Mouse (Mus musculus) cerebellum, postnatal 36 days (tissue): ENCODE measurements around the gene Ccdc92.

Experiments used
- DNase-seq, 2 experiments: peaks; one replicate each; pipeline ENCODE4 v3.0.0; 2021 to 2022; ENCODE audit warnings: mixed read lengths in 2 of 2

Gene Ccdc92

GRCm38 (mm10) chr5:124862013-124862866, at the start of gene Ccdc92, which contains the start of gene Zfp664:
TSS of gene Ccdc92 (minus strand) at chr5:124862424.
TSS of gene Zfp664 (plus strand) at chr5:124862691.
- peak; percentile 93 to 99 for DNase-seq

GRCm38 (mm10) chr5:124908860-124909259, 46.6 kb upstream of the Ccdc92 start:
- peak; percentile 84 to 86 for DNase-seq

GRCm38 (mm10) chr5:124906890-124907289, 44.7 kb upstream of the Ccdc92 start:
- no peak for DNase-seq

GRCm38 (mm10) chr5:124903852-124904251, 41.6 kb upstream of the Ccdc92 start:
- no peak for DNase-seq

- DNase-seq, result peak; percentile 33
These were observed 40.0 kb upstream of the Ccdc92 start for GRCm38 (mm10) chr5:124902195-124902594.

- peak; percentile 80 to 82 for DNase-seq
These were observed 39.5 kb upstream of the Ccdc92 start for GRCm38 (mm10) chr5:124901675-124902074.

- no peak for DNase-seq
These were observed 38.7 kb upstream of the Ccdc92 start for GRCm38 (mm10) chr5:124900738-124901490.

- DNase-seq, result peak; percentile 84 to 87
These were observed 37.9 kb upstream of the Ccdc92 start for GRCm38 (mm10) chr5:124899945-124900631.

GRCm38 (mm10) chr5:124896135-124896534, 33.9 kb upstream of the Ccdc92 start:
- no peak for DNase-seq

GRCm38 (mm10) chr5:124891921-124892370, 29.7 kb upstream of the Ccdc92 start:
- no peak for DNase-seq

GRCm38 (mm10) chr5:124888661-124889060, 26.4 kb upstream of the Ccdc92 start:
- DNase-seq, result no peak

GRCm38 (mm10) chr5:124883877-124884276, 21.7 kb upstream of the Ccdc92 start:
- peak; percentile 76 to 77 for DNase-seq

GRCm38 (mm10) chr5:124879801-124880200, 17.6 kb upstream of the Ccdc92 start:
- DNase-seq, result peak; percentile 46 to 48

GRCm38 (mm10) chr5:124879251-124879650, 17.0 kb upstream of the Ccdc92 start:
- no peak for DNase-seq

GRCm38 (mm10) chr5:124873890-124874601, 11.8 kb upstream of the Ccdc92 start:
- no peak for DNase-seq

- no peak for DNase-seq
These were observed 10.9 kb upstream of the Ccdc92 start for GRCm38 (mm10) chr5:124873096-124873495.

- no peak for DNase-seq
These were observed 9.8 kb upstream of the Ccdc92 start for GRCm38 (mm10) chr5:124872033-124872432.

GRCm38 (mm10) chr5:124868981-124869380, 6.8 kb upstream of the Ccdc92 start:
- DNase-seq, result peak; percentile 80 to 86

- peak; percentile 46 to 58 for DNase-seq
These were observed 882 bp upstream of the Ccdc92 start for GRCm38 (mm10) chr5:124862871-124863741.

- peak; percentile 66 to 67 for DNase-seq
These were observed 761 bp downstream of the Ccdc92 start for GRCm38 (mm10) chr5:124861463-124861862.

- peak; percentile 30 to 49 for DNase-seq
These were observed 2.2 kb downstream of the Ccdc92 start for GRCm38 (mm10) chr5:124860013-124860412.
